Mouse (Mus musculus) cortical plate, adult 2 months (tissue): Measurements from ENCODE around the gene Gm20425.

ENCODE experiments used
- CTCF ChIP-seq: fragments of 200-500 bp; IDR thresholded peaks from 2 replicates; pipeline ENCODE4 v1.5.1; 2011; ENCODE audit warnings: mild to moderate bottlenecking, control low read depth, low read length; ENCODE audit not compliant: insufficient read depth; ENCODE audit errors: extremely low read depth
- POLR2A ChIP-seq: fragments of 200-500 bp; IDR thresholded peaks from 2 replicates; pipeline ENCODE4 v1.6.1; 2011; ENCODE audit warnings: mild to moderate bottlenecking, low read length, control low read depth; ENCODE audit not compliant: insufficient read depth; ENCODE audit errors: extremely low read depth

- TF ChIP-seq POLR2A (no peak), CTCF (no peak)
Observed at GRCm38 (mm10) chr9:103145351-103145750, 84.8 kb downstream of the Gm20425 start.
